Mouse (Mus musculus) cerebellum, adult 18-20 months (tissue): ENCODE data around the gene Ttc13.

ENCODE experiments used
- DNase-seq, 2 experiments: peaks; one replicate each; pipeline ENCODE4 v3.0.0; 2021

Ttc13 gene

DNA sequence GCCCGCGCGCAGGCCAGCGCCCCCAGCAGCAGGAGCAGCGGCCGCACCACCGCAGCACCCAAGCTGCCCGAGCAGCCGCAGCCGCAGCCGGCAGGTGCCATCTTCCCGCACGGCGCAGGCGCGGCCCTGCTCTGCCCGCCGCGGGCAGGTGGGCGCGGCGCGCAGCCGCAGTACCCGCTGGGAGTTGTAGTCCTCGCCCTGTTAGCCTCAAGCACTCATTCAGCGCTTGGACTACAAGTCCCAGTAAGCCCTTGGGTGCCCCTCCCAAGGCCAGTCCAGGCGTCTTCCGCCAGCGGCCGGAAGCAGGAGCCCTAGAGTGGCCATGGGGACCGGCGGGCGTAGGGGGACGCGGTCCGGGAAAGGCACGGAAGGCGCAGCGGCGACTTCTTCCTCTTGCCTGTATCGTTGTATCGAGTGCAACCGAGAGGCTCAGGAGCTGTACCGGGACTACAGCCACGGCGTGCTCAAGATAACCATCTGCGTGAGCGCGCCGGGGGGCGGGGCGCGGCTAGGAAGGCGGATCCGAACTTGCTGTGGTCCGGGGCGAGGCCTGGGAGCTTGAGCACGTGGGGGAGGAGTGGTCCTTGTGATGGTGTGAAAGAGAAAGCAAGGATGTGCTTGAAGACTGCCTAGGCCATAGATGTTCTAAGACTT lies at the start of gene Ttc13, which contains the start of gene Arv1:
Gene Ttc13 (minus strand): TSS at position 122 of the 654 bp plus-strand sequence.
Gene Arv1 (plus strand): TSS at position 278 of the 654 bp plus-strand sequence.
- peak; percentile 96 to 98 for DNase-seq

DNA sequence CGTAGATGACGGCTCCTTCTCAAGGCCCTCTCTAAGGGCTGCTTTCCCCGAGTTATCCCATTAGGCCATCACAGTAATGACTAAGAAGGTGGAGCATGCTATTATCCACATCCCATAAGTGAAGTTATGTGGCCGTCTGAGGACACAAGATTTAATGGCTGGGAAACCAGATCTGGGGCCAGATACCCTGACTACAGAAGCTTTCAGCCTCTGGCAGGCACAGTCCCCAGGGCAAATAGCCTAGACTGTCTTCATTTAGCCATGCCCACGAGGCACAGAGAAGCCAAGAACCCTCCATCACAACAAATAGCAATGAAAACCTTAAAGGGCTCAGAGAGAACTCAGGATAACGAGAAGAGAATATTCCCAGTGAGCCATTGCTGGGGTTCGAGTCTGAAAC lies 41.3 kb upstream of the Ttc13 start:
- DNase-seq = no peak

DNA sequence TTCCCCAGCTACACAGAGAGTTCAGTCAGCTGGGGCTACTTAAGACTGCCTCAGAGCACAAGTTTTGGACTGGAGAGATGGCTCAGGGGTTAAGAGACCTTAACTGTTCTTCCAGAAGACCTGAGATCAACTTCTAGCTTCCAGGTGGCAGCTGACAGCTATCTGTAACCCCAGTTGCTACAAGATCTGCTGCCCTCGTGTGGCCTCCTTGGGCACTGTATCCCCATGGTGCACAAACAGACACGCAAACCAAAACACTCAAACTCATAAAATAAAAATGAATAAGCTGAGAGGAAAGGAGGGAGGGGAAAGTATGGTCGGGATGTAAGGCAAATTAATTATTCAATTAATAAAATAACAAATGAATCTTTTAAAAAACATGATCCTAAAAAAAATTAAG lies 36.8 kb upstream of the Ttc13 start:
- DNase-seq = no peak

DNA sequence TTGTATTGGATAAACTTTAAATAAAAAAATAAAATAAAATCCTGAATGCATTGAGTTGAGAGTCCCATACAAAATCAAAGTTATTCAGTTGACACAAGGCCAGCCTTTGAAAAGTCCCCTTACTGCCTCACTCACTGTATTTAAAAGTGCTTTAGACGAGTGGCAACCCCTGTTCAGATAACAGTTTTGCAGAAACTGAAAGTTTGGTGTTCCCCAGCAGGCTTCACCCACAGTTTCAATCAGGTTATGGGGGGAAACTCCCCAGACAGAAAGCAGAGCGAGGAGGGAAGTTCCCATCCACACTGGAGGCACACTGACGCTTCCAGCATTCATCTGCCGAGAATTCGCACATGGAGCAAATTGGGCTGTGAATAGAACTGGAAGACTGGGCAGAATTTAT lies 34.8 kb upstream of the Ttc13 start:
- no peak for DNase-seq

DNA sequence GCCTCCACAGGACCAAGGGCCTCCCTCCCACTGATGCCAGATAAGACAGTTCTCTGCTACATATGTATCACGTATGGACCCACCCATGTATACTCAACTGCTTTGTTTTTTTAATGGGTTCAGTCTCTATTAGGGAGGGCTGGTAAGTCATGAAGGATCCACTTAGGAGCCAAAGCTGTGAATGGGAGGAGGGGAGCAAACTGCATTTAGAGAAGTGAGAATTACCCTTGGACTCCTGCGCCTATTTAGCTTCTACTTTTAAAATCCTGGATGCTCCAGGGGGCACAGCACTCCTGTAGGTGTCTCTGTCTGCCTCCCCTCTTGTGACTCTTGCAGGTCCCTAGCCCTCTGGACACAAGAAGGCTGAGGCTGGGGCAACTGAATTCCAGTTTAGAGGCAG lies 34.4 kb upstream of the Ttc13 start:
- no peak for DNase-seq

DNA sequence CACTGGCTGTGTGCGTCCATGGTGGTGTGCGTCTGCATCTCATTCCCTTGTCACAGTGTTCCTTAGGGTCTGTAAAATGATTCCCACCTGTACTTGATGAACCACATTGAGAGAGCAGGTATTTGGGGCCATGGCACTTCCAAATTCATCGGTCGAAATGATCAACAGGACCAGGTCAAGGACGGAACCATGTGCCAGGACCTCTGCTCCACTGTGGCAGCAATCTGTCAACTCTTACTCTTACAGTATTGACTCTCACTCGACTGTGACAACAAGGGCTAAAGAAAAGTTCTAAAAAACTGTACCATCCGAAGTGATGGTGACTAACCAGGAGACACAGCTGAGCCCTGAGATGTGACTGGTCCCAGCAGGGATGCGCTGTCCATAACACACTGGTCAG lies 33.7 kb upstream of the Ttc13 start:
- DNase-seq = no peak

DNA sequence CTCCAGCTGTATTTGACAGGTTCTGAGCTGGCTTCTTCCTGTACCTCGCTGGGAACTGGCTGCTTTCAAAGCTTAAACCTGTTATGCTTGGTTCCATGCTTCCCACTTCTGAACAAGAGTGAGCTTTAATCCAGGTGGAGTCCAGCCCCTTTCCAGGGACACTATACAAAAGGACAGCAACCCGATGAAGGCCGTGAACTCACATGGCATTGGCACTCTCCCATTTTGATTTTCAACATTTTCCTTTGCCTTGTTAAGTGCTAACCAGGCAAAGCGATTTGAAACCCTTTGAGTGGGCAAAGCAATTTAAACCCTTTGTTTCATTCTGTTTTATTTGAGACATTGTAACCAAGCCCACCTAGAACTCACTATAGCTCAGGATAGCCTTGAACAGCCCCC lies 33.0 kb upstream of the Ttc13 start:
- no peak for DNase-seq

DNA sequence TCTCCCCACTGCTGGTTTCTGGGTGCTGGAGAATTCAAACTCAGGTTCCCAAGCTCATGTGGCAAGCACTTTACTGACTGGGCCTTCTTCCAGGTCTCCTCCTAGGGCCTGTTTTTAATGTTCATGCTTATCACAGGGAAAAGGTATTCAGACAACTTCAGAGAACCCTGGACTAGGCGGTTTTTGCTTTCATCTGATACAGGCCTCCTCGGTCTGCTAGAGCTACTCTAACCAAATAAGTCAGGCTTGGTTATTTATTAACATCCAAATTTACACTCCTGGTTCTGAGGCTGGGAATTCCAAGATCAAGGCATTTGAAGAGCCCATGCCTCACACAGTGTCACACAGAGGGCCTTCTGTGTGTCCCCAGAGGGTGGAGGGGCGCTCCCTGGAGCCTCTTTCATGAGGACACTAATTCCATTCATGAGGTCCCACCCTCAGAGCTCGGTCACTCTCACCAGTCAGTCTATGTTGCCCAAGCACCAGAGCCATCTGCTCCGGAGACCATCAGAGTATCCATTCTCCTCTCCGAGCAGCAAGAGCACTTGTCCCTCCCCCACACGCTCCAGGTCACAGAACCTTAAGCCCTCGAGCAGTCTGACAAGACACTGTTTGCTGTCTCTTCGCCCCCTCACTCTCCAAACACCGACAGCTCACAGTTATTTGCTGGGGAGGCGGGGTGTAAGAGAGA lies 32.5 kb upstream of the Ttc13 start:
- DNase-seq = no peak

DNA sequence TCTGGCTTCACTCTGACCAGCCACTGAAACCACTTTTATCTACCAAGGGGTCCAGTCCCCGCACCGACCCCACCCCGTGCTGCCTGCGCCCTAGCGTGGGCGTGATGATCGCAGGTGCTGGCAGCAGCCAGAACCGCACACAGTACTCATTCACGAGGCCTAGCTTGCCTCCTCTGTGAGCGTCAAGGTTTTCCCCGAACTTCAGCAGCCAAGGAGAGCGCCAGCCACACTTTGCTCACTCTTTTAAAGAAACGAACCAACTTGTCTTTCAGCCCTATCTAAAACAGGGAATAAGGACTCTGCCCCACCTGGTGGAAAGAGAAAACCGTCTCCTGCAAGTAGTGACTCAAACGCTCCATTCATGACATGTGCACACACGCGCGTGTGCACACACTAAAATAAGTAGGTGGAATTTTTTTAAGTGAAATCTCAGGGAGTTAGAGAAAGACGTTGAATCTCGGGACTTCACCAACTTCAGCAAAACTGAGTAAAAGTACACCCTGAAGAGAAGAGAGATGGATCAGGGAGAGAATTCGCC lies 30.6 kb upstream of the Ttc13 start:
- no peak for DNase-seq

DNA sequence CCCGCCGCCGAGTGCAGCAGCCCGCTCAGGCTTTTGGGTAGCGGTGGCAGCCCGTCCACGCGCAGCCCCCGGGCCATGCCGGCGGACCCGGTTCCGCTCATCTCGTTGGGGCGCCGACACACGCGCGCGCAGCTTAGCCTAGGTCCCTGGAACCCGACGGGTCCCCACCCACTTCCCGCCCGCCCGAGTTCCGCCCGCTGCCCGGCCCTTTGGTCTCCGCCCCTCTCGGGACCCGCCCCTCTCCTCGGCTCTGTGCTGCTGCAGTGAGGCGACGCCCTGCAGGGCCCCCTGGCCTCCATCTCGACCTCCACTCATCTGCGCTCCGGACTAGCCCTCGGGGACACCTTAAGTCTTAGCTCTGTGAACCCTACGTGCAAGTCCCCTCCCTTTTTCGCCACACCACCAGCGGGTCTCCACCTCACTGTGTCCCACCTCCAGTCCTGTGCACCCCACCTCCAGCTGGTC lies 30.0 kb upstream of the Ttc13 start, which contains the start of gene Fam89a:
Gene Fam89a (minus strand): TSS at position 124 of the 465 bp plus-strand sequence.
- DNase-seq = no peak

DNA sequence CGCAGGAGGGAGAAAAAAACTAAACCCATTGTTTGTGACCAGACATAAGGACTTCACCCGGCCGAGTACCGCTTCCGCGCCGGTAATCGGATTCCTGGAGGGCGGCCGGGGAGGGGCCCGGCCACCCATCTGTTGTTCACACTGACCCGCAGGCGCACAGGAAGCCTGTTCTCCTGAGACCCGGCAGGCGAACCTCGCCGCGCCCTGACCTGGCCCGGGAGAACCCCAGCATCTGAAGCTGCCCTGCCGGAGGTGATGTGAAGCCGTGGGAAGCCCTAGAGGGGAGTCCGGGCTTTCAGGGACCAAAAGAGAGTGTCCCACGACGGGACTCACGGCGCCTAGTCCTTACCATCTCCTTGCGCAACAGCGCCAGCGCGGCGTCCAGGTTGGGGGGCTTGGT lies 29.4 kb upstream of the Ttc13 start:
- no peak for DNase-seq

DNA sequence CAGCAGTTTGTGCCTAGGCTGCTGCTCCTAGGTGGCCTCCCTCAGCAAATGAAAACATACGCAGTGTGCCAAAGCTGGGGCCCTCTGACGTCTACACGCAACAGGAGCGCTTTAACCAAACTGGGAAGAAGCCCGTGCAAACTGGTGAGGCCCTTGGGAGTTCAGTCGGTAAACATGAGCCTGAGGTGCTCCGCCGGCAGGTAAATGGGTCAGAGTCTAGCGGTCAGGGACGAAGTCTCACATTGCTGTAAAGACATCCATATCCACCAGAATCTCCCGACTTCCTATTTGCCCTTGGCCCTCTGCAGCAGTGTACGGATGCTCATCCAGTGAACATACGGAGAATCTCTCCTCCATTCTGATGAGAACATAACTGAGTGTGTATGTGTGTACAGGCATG lies 24.9 kb upstream of the Ttc13 start:
- no peak for DNase-seq

DNA sequence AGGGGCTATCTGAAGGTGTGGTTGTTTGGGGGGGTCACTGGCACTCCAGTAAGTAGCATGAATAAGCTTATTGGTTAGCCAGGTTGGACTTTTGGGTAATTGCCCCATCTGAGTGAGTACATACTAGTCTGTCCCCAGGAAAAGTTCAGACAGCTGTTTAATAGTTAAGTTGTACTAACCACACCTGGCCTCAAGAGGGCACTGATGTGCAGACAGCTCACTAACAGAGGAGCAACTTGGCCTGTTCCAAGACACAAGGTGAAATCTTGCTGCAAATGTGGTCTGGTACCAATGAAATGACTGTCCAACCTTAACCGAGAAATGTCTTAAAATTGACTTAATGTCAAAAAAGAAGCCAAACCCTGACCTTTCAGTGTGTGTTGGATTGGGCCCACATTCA lies 17.5 kb upstream of the Ttc13 start:
- peak; percentile 52 to 58 for DNase-seq

DNA sequence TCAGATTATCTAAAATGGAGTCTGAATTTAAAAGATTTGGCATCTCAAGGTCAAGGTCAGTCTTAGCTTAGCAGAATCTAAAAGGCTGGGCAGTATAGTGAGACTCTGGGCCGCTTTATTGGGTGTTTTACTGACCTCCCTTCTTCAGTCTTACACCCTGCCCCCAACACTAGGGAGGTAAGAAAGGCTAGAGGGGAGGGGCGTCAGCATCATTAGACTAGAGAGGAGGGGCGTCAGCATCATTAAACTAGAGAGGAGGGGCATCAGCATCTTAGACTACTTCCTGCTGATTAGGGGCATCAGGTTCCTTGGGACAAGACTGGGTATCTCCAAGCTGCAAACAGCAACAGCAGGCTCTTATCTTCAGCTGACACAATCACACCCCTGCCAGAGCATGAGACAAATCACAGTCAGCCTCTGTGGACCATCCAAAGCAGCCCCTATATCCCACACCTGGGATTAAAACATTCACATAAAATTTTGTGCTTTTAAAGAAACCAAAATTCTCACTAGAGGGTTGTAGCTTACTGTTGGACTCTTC lies 13.7 kb upstream of the Ttc13 start:
- DNase-seq = no peak

DNA sequence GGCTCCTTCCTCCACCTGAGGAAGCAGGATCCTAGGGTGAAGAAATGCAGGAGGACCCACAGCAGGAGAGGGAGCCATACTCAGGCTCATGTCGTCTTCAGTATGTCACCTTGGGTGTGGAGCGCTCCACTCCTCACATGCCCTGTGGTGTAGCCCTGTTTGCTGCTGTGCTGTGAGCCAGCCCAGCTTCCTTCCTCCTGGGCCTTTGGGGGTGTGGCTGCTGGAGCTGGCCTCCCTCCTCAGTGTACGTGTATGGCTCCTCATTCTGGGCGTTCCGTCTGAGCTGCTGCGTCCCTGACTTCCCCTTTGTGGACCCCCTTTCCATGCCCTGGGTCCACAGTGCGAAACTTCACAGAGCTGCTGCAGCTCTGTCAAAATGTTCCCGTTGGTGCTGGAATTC lies 11.0 kb upstream of the Ttc13 start:
- DNase-seq = no peak

DNA sequence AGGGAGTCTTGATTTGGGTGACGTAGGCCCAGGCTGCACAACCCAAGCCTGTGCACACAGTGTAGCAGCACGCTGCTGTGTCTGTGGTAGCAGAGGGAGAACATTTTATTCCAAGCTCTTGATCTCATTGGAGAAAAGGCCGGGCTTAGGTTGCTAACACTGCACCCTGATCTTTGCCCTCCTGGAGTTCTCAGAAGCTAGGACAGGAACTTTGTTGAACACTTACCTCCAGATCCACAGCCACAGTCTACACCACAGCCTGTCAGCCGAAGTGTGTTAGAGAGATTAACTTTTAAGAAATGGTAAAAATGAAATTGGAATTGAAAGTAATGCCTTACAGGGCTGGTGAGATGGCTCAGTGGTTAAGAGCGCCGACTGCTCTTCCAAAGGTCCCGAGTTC lies 2.5 kb upstream of the Ttc13 start:
- DNase-seq = no peak

DNA sequence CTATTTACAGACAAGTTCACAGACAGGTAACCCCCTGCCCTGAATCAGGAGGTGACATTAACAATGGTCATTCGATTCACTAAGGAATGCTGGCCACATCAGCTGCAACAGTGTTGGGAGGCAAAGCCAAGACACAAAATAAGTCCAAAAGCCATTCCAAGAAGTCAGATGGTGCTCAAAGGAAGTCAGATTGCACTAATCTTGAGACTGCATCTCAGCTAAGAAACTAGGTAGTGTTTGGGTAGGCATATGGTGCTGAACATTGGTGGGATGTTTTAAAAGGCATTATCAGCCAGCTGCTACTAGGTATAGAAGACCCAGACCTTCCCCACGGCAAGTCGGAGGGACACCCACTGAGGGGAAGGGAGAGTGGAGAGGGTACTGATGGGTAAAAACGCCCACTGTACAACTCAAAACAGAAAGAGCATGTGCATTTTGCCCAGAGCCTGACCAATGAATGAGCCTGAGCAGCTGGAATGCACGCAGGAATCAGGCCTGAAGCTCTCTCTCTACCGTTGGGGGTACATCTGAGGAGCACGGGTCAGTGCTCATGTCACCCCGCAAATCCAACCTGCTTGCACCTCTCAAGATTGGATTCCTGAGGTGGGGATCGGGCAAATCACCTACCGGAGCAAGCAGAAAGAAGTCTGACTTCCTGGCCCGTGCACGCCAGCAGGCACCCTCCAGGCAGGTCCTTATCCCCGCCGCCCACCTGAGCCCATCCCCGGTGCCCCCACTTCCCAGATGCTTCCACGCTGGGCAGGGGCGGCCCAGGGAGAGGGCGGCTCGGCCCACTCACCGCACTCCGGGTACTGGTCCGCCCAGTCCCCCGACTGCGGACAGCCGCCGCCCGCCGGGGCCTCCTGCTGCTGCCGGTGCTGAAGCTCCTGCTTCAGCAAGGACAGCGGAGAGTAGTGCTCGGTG lies 583 bp downstream of the Ttc13 start:
- DNase-seq = no peak

DNA sequence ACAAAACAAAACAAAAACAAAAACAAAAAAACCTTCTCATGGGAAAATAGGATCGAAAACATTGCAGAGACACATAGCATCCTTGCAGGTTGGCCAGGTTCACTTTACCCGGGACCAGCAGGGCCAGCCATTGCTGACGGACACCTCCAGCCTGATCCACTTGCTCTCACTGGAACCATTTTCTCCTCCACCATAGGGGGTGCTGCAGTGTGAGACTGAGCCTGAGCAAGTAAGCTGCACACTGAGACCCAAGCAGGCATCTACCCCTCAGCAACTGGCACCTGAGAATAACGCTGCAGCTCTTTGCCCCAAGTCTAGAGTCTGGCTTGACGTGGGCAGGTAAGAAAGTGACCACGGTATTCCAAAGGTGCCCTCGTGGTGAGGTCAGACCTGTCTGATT lies 1.6 kb downstream of the Ttc13 start:
- DNase-seq = peak in 1 of 2 experiments; percentile 16

DNA sequence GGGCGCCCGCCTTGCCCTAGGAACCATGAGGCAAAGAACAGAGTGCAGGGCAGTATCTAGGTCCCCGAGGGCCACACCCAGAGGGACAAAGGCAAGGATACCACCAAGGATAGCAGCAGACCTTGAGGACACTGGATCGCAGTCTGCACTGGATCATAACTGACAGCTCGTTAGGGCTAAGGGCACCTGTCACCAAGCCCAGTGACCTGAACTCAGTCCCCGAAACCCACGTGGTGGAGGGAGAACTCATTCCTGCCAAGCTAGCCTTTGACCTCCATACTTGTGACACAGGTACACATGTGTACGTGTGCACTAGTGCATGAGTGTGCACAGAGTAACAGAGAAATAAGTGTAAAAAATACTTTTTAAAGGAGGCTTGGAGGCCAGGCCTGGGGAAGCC lies 6.0 kb downstream of the Ttc13 start:
- no peak for DNase-seq

DNA sequence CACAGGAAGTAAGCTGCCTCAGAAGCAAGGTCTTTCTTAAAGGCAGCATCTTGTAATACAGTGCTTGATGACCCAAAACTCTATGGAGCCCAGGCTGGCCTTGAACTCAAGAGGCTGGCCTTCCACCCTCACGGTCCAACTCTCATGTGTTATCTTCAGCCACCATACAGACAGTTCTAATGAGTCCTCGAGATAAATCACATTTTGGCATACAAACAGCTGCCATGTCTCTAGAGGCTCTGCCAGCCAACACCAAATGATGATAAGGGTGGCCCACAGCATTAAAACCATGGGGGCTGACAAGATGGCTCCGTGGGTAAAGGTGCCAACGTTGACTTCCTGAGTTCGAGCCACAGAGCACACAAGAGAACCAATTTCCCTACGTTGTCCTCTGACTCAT lies 8.6 kb downstream of the Ttc13 start:
- DNase-seq = no peak

DNA sequence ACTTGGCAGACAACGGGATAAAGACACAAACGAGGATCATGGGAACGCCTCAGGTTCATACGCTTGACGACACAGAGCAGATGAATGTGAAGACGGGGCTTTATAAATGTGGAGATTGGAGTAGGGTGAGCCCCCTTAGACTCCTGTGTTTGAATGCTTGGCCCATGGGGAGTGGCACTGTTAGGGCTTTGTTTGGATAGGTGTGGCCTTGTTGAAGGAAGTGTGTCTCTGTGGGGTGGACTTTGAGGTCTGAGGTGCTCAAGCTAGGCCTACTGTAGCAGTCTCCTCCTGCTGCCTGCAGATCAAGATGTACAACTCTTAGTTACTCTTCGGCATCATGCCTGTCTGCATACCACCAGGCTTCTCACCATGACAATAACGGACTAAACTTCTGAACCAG lies 16.0 kb downstream of the Ttc13 start:
- DNase-seq = no peak

DNA sequence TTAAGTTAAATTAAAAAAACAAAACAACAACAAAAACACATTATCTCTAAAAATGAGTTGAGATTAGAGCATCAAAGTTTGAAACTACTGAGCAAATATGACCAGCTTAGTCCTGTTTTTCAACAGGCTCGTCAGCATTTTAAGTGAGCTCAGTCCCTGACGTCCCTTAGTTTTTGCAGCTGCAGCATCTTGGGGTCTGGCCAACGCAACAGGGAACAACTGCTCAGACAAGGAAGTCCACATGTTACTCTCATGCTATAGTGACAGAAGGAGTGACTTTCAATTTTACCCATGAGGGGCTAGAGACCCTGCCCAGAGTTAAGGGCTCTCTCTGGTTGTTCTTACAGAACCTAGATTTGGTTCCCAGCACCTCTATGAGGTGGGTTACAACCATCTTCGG lies 17.4 kb downstream of the Ttc13 start:
- no peak for DNase-seq

DNA sequence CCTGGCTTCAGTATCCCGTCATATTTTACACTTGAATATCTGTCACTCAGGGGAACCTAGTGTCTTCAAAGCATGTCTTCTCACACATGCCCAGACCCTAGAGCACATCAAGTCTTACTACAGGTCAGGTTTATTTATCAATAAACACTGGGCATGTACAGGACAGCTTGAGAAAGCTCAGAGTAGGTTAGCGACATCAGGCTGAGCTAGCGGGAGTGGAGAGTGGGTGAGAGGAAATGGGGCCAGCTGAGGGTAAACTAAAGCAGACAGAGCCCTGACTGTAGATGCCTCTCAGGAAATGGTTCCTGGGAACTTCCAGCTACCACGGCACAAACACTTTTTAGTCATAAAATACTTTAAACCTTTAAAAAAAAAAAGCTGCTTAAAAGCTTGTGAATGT lies 18.3 kb downstream of the Ttc13 start:
- DNase-seq = no peak
